Mouse (Mus musculus) intestine, embryonic 16.5 days (tissue): Measurements from ENCODE around the gene Prpf38b. TPM values are rescaled to one million over a fixed set of nuclear protein-coding genes. Genes with fewer than 3 reads are reported as not detected.

ENCODE experiments used
- ATAC-seq: fragments of 200-750 bp; cut with Nextera tagmentation; 2 replicates; pipeline ENCODE4 v1.8.0; 2017; ENCODE audit warnings: moderate TSS enrichment, moderate library complexity
- H3K27ac ChIP-seq: fragments of 300-500 bp; sonication (generic); 2 replicates; pipeline ENCODE4 v1.5.1; 2014; ENCODE audit warnings: mild to moderate bottlenecking, low read length
- H3K27me3 ChIP-seq: fragments of 300-500 bp; sonication (generic); replicated peaks from 2 replicates; pipeline ENCODE4 v1.6.1; 2014; ENCODE audit warnings: low read length, control low read depth, mixed read lengths; ENCODE audit not compliant: control insufficient read depth, insufficient read depth
- H3K36me3 ChIP-seq: fragments of 300-500 bp; sonication (generic); 2 replicates; pipeline ENCODE4 v1.6.1; 2014; ENCODE audit warnings: low read length, control low read depth; ENCODE audit not compliant: control insufficient read depth, insufficient read depth
- H3K4me1 ChIP-seq: fragments of 300-500 bp; sonication (generic); 2 replicates; pipeline ENCODE4 v1.6.1; 2014; ENCODE audit warnings: low read length, control low read depth, mixed read lengths; ENCODE audit not compliant: control insufficient read depth, insufficient read depth
- H3K4me2 ChIP-seq: fragments of 300-500 bp; sonication (generic); 2 replicates; pipeline ENCODE4 v1.6.1; 2014; ENCODE audit warnings: low read depth, low read length, control low read depth
- H3K4me3 ChIP-seq: fragments of 300-500 bp; sonication (generic); 2 replicates; pipeline ENCODE4 v1.5.1; 2014; ENCODE audit warnings: mild to moderate bottlenecking, low read length
- H3K9ac ChIP-seq: fragments of 300-500 bp; sonication (generic); 2 replicates; pipeline ENCODE4 v1.6.1; 2014; ENCODE audit warnings: low read depth, low read length
- H3K9me3 ChIP-seq: fragments of 300-500 bp; sonication (generic); 2 replicates; pipeline ENCODE4 v1.6.1; 2016; ENCODE audit warnings: low read length, control low read depth; ENCODE audit not compliant: control insufficient read depth
- WGBS: fragments of 180-500 bp; shearing (Covaris S2); extraction: QIAGEN DNeasy Blood & Tissue Kit; methylation state at CpG from one replicate; pipeline ENCODE4 v1.1.7; 2014; 5-methylcytosine and 5-hydroxymethylcytosine counted together
- polyA plus RNA-seq: library from polyadenylated mRNA; unstranded; fragments of >200 nt; fragmentation: Nextera tagmentation; extraction: Ambion mirVana; gene quantifications from 2 replicates; pipeline ENCODE4 v1.2.1, GENCODE M21; 2015

Gene Prpf38b
- polyA plus RNA-seq, 1 experiment from 2014 or later, result 57.8 TPM

GRCm38 (mm10) chr3:108856386-108857123 lies 55.0 kb downstream of the Prpf38b start:
- ATAC-seq, result peak; percentile 24; the same call in 1 of the 2 replicates
- no peak overlapping the region for H3K4me2 ChIP-seq

GRCm38 (mm10) chr3:108855864-108856263 lies 55.7 kb downstream of the Prpf38b start:
- 56% methylated on average over 10 of the region's 10 CpGs for WGBS
- no peak for ATAC-seq
- Histone ChIP-seq H3K27me3 (no peaks in the 10 kb centered on the region), H3K36me3 (no peaks in the 10 kb centered on the region), H3K4me1 (peaks cover 25% of the 10 kb centered on the region), H3K4me3 (no peak overlapping the region), H3K9me3 (no peaks in the 10 kb centered on the region), H3K4me2 (no peak overlapping the region), H3K9ac (0 out of 2 replicates have a peak overlapping the region, but pooled peaks have one; percentile 20), H3K27ac (no peak overlapping the region)

More at GRCm38 (mm10) chr3:108856386-108857123, 55.0 kb downstream of the Prpf38b start:
- Histone ChIP-seq H3K9me3 (no peaks in the 10 kb centered on the region), H3K27me3 (no peaks in the 10 kb centered on the region), H3K9ac (no peak overlapping the region), H3K4me3 (no peak overlapping the region), H3K36me3 (no peaks in the 10 kb centered on the region), H3K27ac (no peak overlapping the region), H3K4me1 (peaks cover 19% of the 10 kb centered on the region)
- WGBS, result 59% methylated on average over 8 of the region's 8 CpGs

- peaks cover 30% of the 10 kb centered on the region for H3K4me1 ChIP-seq
- no peak overlapping the region for H3K4me3 ChIP-seq
- H3K27ac ChIP-seq, result 0 out of 2 replicates have a peak overlapping the region, but pooled peaks have one; percentile 0
- 0 out of 2 replicates have a peak overlapping the region, but pooled peaks have one; percentile 20 for H3K9ac ChIP-seq
- 58% methylated on average over 12 of the region's 12 CpGs for WGBS
- H3K9me3 ChIP-seq, result no peaks in the 10 kb centered on the region
- no peak overlapping the region for H3K4me2 ChIP-seq
- H3K27me3 ChIP-seq, result no peaks in the 10 kb centered on the region
- no peak for ATAC-seq
- H3K36me3 ChIP-seq, result no peaks in the 10 kb centered on the region
Measured at GRCm38 (mm10) chr3:108855371-108855770, 56.2 kb downstream of the Prpf38b start.

GRCm38 (mm10) chr3:108853266-108853665 lies 58.3 kb downstream of the Prpf38b start:
- Histone ChIP-seq H3K4me3 (no peak overlapping the region), H3K36me3 (no peaks in the 10 kb centered on the region)

More at GRCm38 (mm10) chr3:108853266-108853665, 58.3 kb downstream of the Prpf38b start:
- H3K4me2 ChIP-seq, result no peak overlapping the region
- 83% methylated on average over 1 of the region's 1 CpGs for WGBS
- peaks cover 31% of the 10 kb centered on the region for H3K4me1 ChIP-seq
- H3K9ac ChIP-seq, result no peak overlapping the region
- no peaks in the 10 kb centered on the region for H3K9me3 ChIP-seq
- no peak for ATAC-seq
- no peaks in the 10 kb centered on the region for H3K27me3 ChIP-seq
- no peak overlapping the region for H3K27ac ChIP-seq

Other genes with a start within 250 kb of the Prpf38b start
- 45.3 and 49.5 TPM in 2 replicates for gene Gpsm2, start 189.4 kb downstream of the Prpf38b start, polyA plus RNA-seq
- 0.21 and 0.50 TPM in 2 replicates for gene Aknad1, start 172.1 kb downstream of the Prpf38b start, polyA plus RNA-seq
- gene Stxbp3, start 71.2 kb downstream of the Prpf38b start, polyA plus RNA-seq, result 49.6 and 52.1 TPM in 2 replicates
- 0.11 and 0.47 TPM in 2 replicates for gene Fndc7, start 21.7 kb downstream of the Prpf38b start, polyA plus RNA-seq
- gene Henmt1, start 28.1 kb upstream of the Prpf38b start, polyA plus RNA-seq, result 0.12 and 0.28 TPM in 2 replicates
- gene Gm9857, start 28.7 kb upstream of the Prpf38b start, polyA plus RNA-seq, result not detected in 2 replicates
- gene Fam102b, start 115.9 kb upstream of the Prpf38b start, polyA plus RNA-seq, result 4.2 TPM in 2 replicates
- gene Slc25a54, start 168.7 kb upstream of the Prpf38b start, polyA plus RNA-seq, result not detected in 2 replicates
- gene Slc25a24, start 211.4 kb upstream of the Prpf38b start, polyA plus RNA-seq, result 33.0 and 34.0 TPM in 2 replicates